Mouse (Mus musculus): Measurements from ENCODE around the gene Scyl1.

DNA sequence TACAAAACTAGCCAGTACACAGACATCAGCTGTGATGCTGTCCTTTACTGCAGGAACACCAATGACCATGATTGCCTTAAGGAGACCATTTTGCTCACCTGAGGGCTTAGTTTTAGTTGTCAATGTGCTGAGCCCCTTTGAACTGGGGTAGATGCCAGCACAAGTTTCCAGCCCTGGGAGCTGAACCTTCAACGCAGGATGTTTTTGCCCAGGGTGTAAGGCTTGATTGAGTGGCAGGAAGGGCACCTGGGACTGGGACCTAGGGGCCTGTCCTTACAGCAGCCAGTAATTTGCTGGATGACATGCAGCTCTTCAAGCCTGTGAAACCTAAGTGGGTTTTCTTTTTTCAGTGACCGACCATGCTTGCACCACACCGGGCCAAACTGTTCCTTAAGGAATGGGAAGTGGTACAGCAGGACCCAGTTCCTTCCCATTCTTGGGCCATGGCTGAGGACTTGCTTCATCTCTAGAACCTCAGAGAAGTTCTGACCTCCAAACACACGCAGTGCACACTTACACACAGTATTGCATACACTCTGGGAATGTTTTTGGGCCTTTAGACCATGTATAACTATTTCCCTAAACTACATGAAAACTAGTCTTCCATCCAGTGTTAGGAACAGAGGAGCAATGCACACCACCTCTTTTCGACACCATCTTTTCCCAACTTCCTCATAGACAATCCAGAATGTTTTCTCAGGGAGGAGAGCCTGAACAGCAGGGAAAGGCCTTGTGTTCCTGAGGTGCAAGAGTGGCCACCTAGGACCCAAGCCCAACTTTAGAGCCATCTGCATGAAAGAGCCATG is 23.8 kb upstream of the Scyl1 start:
- TF ChIP-seq POLR2A (IDR thresholded peaks at IDR 0.05; ENCODE audit: insufficient read depth, low read depth, low read length), result peak; percentile 61
- TF ChIP-seq CTCF (IDR thresholded peaks at IDR 0.05), result no peak
